Mouse (Mus musculus) ES-E14 (cell line): ENCODE measurements at regions not wholly inside any gene's neighbourhood (a gene's known extent, or its start where the extent isn't known, plus 50 kb on each side); places are given as distances from the start of the nearest gene placed in this dataset.
A peak's percentile ranks its signal among the peaks of the same experiment; 100 is the strongest.

Source experiments
- DNase-seq: peaks from one replicate; pipeline ENCODE4 v3.0.0-alpha.2; 2013; ENCODE audit warnings: low read depth, low spot score
- H3K27ac ChIP-seq: 2 replicates; pipeline ENCODE4 v1.5.1; 2012; ENCODE audit warnings: low read depth, mild to moderate bottlenecking, low read length, moderate library complexity, mixed read lengths; ENCODE audit not compliant: poor library complexity, insufficient read depth, severe bottlenecking
- H3K36me3 ChIP-seq: 2 replicates; pipeline ENCODE4 v1.6.1; 2012; ENCODE audit warnings: mild to moderate bottlenecking, low read length, moderate library complexity, mixed read lengths; ENCODE audit not compliant: control insufficient read depth, poor library complexity, insufficient read depth, severe bottlenecking
- H3K4me1 ChIP-seq, 2 experiments: fragments of 150-350 bp in 1 of 2; sonication (generic) in 1 of 2; 2 replicates each; pipeline ENCODE4 v1.6.1; 2012; ENCODE audit warnings: low read length in 2 of 2, mild to moderate bottlenecking in 1 of 2, mixed read lengths in 1 of 2; ENCODE audit not compliant: control insufficient read depth in 2 of 2, insufficient read depth in 2 of 2, poor library complexity in 1 of 2
- H3K4me3 ChIP-seq, 2 experiments: fragments of 150-350 bp in 1 of 2; sonication (generic) in 1 of 2; 2 replicates each; pipeline ENCODE4 v1.5.1; 2012; ENCODE audit warnings: low read length in 2 of 2, low read depth in 1 of 2, mild to moderate bottlenecking in 1 of 2, mixed read lengths in 1 of 2; ENCODE audit not compliant: insufficient read depth in 1 of 2, poor library complexity in 1 of 2, severe bottlenecking in 1 of 2
- H3K9ac ChIP-seq: 2 replicates; pipeline ENCODE4 v1.6.1; 2012; ENCODE audit warnings: low read depth, mild to moderate bottlenecking, low read length, mixed read lengths; ENCODE audit not compliant: poor library complexity, insufficient read depth, severe bottlenecking
- H3K9me3 ChIP-seq: fragments of 150-350 bp; sonication (generic); 2 replicates; pipeline ENCODE4 v1.6.1; 2012; ENCODE audit warnings: low read depth, mild to moderate bottlenecking, low read length; ENCODE audit not compliant: control insufficient read depth, insufficient read depth
- CHD2 ChIP-seq: IDR thresholded peaks from 2 replicates; pipeline ENCODE4 v1.6.1; 2014; ENCODE audit warnings: mild to moderate bottlenecking, low read depth, low read length, inconsistent platforms
- HCFC1 ChIP-seq: IDR thresholded peaks from 2 replicates; pipeline ENCODE4 v1.6.1; 2012; ENCODE audit warnings: low read length, inconsistent platforms, borderline replicate concordance; ENCODE audit not compliant: insufficient read depth
- MAFK ChIP-seq: IDR thresholded peaks from 2 replicates; pipeline ENCODE4 v1.6.1; 2014; ENCODE audit warnings: mild to moderate bottlenecking, low read depth, low read length, inconsistent platforms; ENCODE audit not compliant: insufficient read depth
- ZC3H11A ChIP-seq: IDR thresholded peaks from 2 replicates; pipeline ENCODE4 v1.6.1; 2012; ENCODE audit warnings: low read depth, mild to moderate bottlenecking, inconsistent platforms, low read length, borderline replicate concordance
- ZNF384 ChIP-seq: IDR thresholded peaks from 2 replicates; pipeline ENCODE4 v1.6.1; 2012; ENCODE audit warnings: low read depth, low read length, inconsistent platforms
- in situ Hi-C, 2 experiments: fragments of 600-800 bp; cut with MboI; formaldehyde crosslinking; loops; one replicate each; pipeline ENCODE4 v1.15.1; 2025; ENCODE audit warnings: low sequenced_read_pairs in 2 of 2, inconsistent platforms in 1 of 2; ENCODE audit not compliant: unreplicated experiment in 2 of 2

GRCm38 (mm10) chr8:96370500-96370899 is 482.2 kb upstream of the Got2 start:
- in situ Hi-C loops, result no loop called here
- Histone ChIP-seq H3K4me3 (no peak overlapping the region), H3K4me1 (no peaks in the 10 kb centered on the region)

GRCm38 (mm10) chr8:96362853-96363445 is 474.6 kb upstream of the Got2 start:
- peak; percentile 3 for DNase-seq
- no peak overlapping the region for H3K4me3 ChIP-seq
- in situ Hi-C loops, result no loop called here
- H3K9ac ChIP-seq, result no peak overlapping the region
- H3K36me3 ChIP-seq, result no peaks in the 10 kb centered on the region
- no peaks in the 10 kb centered on the region for H3K4me1 ChIP-seq
- no peak overlapping the region for H3K27ac ChIP-seq
- TF ChIP-seq ZC3H11A, result no peak
- TF ChIP-seq HCFC1, result no peak
- TF ChIP-seq ZNF384, result no peak
- TF ChIP-seq MAFK, result no peak
- no peak for TF ChIP-seq CHD2
- H3K9me3 ChIP-seq, result no peaks in the 10 kb centered on the region

More at GRCm38 (mm10) chr8:96370500-96370899, 482.2 kb upstream of the Got2 start:
- TF ChIP-seq HCFC1 (no peak), ZC3H11A (no peak), ZNF384 (no peak), MAFK (no peak), CHD2 (no peak)
- H3K9me3 ChIP-seq, result no peaks in the 10 kb centered on the region
- no peak overlapping the region for H3K9ac ChIP-seq
- no peak overlapping the region for H3K27ac ChIP-seq
- no peak for DNase-seq
- no peaks in the 10 kb centered on the region for H3K36me3 ChIP-seq

- in situ Hi-C loops, result no loop called here
- Histone ChIP-seq H3K9me3 (no peaks in the 10 kb centered on the region), H3K4me1 (no peaks in the 10 kb centered on the region), H3K36me3 (no peaks in the 10 kb centered on the region), H3K4me3 (no peak overlapping the region), H3K9ac (no peak overlapping the region), H3K27ac (no peak overlapping the region)
- no peak for DNase-seq
- TF ChIP-seq ZC3H11A, result no peak
- TF ChIP-seq CHD2, result no peak
- no peak for TF ChIP-seq MAFK
- TF ChIP-seq ZNF384, result no peak
- TF ChIP-seq HCFC1, result no peak
Observed at GRCm38 (mm10) chr8:96350531-96351069, 462.3 kb upstream of the Got2 start.

- H3K4me1 ChIP-seq, result no peaks in the 10 kb centered on the region
- H3K9ac ChIP-seq, result no peak overlapping the region
- TF ChIP-seq ZNF384, result no peak
- TF ChIP-seq MAFK, result no peak
- TF ChIP-seq ZC3H11A, result no peak
- no peak for TF ChIP-seq HCFC1
- no peak for TF ChIP-seq CHD2
- H3K4me3 ChIP-seq, result no peak overlapping the region
- DNase-seq, result no peak
- in situ Hi-C loops, result no loop called here
- H3K36me3 ChIP-seq, result no peaks in the 10 kb centered on the region
- H3K9me3 ChIP-seq, result no peaks in the 10 kb centered on the region
- H3K27ac ChIP-seq, result no peak overlapping the region
Observed at GRCm38 (mm10) chr8:96349503-96349902, 461.2 kb upstream of the Got2 start.

GRCm38 (mm10) chr8:96340702-96341101 is 452.4 kb upstream of the Got2 start:
- TF ChIP-seq HCFC1 (no peak), MAFK (no peak), ZC3H11A (no peak), CHD2 (no peak), ZNF384 (no peak)
- no peaks in the 10 kb centered on the region for H3K9me3 ChIP-seq
- H3K4me3 ChIP-seq, result no peak overlapping the region
- in situ Hi-C loops, result no loop called here
- H3K27ac ChIP-seq, result no peak overlapping the region
- no peak for DNase-seq
- H3K36me3 ChIP-seq, result no peaks in the 10 kb centered on the region
- no peaks in the 10 kb centered on the region for H3K4me1 ChIP-seq
- no peak overlapping the region for H3K9ac ChIP-seq
